Mouse (Mus musculus) ES-Bruce4 (cell line): ENCODE measurements around the gene Rab3a.

Experiments used
- CTCF ChIP-seq: IDR thresholded peaks from one replicate; pipeline ENCODE4 v1.8.1; 2011; ENCODE audit warnings: low read depth, low read length
- POLR2A ChIP-seq: IDR thresholded peaks from one replicate; pipeline ENCODE4 v1.8.1; 2011; ENCODE audit warnings: low read length; ENCODE audit not compliant: insufficient read depth

DNA sequence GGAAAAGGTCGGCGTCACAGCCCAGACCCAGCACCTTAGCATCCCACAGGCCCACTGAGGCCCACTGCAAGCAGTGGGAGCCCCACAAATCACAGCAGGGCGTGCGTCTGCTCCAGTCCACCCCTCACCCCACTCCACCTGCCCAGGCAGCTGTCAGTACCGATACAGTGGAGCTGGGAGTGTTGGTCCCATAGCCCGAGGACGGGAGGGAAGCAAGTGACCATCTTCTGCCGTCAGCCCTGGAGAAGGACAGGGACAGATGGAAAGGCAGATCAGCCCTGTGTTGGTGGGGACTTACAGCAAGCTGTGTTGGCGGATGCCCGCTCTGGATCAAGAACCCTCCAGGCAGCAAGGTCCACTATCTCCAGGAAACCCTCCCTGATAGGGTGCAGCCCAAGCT lies 34.6 kb downstream of the Rab3a start:
- no peak for TF ChIP-seq POLR2A
- no peak for TF ChIP-seq CTCF
